Mouse (Mus musculus): ENCODE measurements around the gene Col19a1.

DNA sequence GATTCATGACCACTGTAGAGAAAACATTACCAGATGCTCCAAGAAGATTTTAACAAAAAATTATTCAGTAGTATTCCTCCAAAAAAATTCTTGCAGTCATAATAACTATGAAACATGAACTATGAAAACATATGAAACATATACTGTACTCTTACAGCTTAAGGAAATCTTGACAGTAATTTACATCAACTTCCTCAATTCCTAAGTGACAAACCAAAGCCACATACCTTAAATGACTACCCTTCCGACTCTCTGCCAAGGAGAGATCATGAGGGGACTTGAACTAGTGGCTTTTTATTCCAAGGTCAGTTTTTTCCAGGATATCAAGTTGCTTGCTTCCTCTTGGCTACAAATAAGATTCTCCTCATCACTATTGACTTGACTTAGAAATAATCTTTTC lies 39.7 kb downstream of the Col19a1 start:
- no peak for TF ChIP-seq POLR2A (IDR thresholded peaks at IDR 0.05; ENCODE audit: low read depth, low read length)
- TF ChIP-seq CTCF (IDR thresholded peaks at IDR 0.05; ENCODE audit: extremely low read depth, insufficient read length, insufficient replicate concordance, low read depth, low read length), result no peak

Measured in small intestine, adult 2 months (tissue).